Mouse (Mus musculus) lung, embryonic 16.5 days (tissue): Measurements from ENCODE around the gene Macf1. TPM values are rescaled to one million over a fixed set of nuclear protein-coding genes. Genes with fewer than 3 reads are reported as not detected.

Experiments
- ATAC-seq: fragments of 200-750 bp; cut with Nextera tagmentation; 2 replicates; pipeline ENCODE4 v1.8.0; 2017; ENCODE audit warnings: low read depth, mild to moderate bottlenecking, moderate library complexity
- H3K27ac ChIP-seq: fragments of 300-500 bp; sonication (generic); 2 replicates; pipeline ENCODE4 v1.5.1; 2014; ENCODE audit warnings: mild to moderate bottlenecking, control low read depth, low read length
- H3K27me3 ChIP-seq: fragments of 300-500 bp; sonication (generic); 2 replicates; pipeline ENCODE4 v1.6.1; 2014; ENCODE audit warnings: low read depth, low read length, mixed read lengths; ENCODE audit not compliant: control insufficient read depth, insufficient read depth
- H3K36me3 ChIP-seq: fragments of 300-500 bp; sonication (generic); 2 replicates; pipeline ENCODE4 v1.6.1; 2014; ENCODE audit warnings: low read length; ENCODE audit not compliant: control insufficient read depth, insufficient read depth
- H3K4me1 ChIP-seq: fragments of 300-500 bp; sonication (generic); replicated peaks from 2 replicates; pipeline ENCODE4 v1.6.1; 2014; ENCODE audit warnings: low read length, mixed read lengths; ENCODE audit not compliant: control insufficient read depth, insufficient read depth
- H3K4me2 ChIP-seq: fragments of 300-500 bp; sonication (generic); 2 replicates; pipeline ENCODE4 v1.6.1; 2014; ENCODE audit warnings: low read depth, low read length, control low read depth
- H3K4me3 ChIP-seq: fragments of 300-500 bp; sonication (generic); 2 replicates; pipeline ENCODE4 v1.5.1; 2014; ENCODE audit warnings: mild to moderate bottlenecking, low read length, control low read depth
- H3K9ac ChIP-seq: fragments of 300-500 bp; sonication (generic); 2 replicates; pipeline ENCODE4 v1.6.1; 2014; ENCODE audit warnings: low read length, control low read depth
- H3K9me3 ChIP-seq: fragments of 300-500 bp; sonication (generic); 2 replicates; pipeline ENCODE4 v1.6.1; 2016; ENCODE audit warnings: low read length; ENCODE audit not compliant: control insufficient read depth
- WGBS: fragments of 180-500 bp; shearing (Covaris S2); extraction: QIAGEN DNeasy Blood & Tissue Kit; methylation state at CpG from one replicate; pipeline ENCODE4 v1.1.7; 2014; 5-methylcytosine and 5-hydroxymethylcytosine counted together
- polyA plus RNA-seq: library from polyadenylated mRNA; unstranded; fragments of >200 nt; fragmentation: Nextera tagmentation; extraction: Ambion mirVana; gene quantifications from 2 replicates; pipeline ENCODE4 v1.2.1, GENCODE M21; 2015

The Macf1 gene
- polyA plus RNA-seq, 1 experiment from 2014 or later: 77.8 TPM

DNA sequence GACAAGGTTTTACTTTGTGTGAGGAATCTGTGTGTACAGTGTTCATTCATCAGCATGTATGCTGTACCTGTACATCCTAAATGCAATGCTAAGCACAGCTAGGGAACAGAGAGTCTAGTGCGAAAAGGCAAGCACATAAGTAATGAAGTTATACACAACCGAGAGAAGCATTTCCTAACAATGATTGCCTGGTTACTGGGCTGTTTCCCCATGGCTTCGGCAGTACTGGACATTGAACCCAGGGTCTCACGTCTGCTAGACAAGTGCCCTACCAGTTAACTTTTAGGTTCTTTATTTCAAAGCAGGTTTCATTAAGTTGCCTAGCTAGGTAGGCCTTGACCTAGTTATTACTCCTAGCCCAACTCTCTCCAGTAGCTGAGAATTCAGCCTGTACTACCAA, 36.5 kb downstream of the Macf1 start:
- Histone ChIP-seq H3K27me3 (no peaks in the 10 kb centered on the region), H3K27ac (peak overlapping the region; percentile 43), H3K9me3 (no peaks in the 10 kb centered on the region), H3K4me1 (peaks cover 17% of the 10 kb centered on the region), H3K4me3 (no peak overlapping the region), H3K9ac (no peak overlapping the region), H3K4me2 (no peak overlapping the region), H3K36me3 (no peaks in the 10 kb centered on the region)
- 71% methylated on average over 4 of the region's 4 CpGs for WGBS
- no peak for ATAC-seq

DNA sequence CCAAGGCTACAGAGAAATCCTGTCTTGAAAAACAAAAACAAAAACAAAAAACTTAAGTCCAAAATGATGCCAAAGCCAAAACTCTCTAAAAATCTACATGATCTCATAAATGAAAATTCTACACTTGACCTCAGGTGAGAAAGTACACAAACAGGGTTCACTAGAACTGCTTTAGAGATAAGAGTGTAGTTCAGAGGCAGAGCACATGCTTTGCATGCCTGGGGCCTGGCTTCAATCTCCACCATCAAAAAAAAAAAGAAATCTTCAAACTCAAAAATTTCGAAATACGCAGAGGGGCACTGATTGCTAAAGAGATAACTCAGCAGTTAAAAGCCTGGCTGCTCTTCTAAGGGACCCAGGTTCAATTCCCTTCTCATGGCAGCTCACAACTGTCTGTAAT, 37.1 kb downstream of the Macf1 start:
- 49% methylated on average over 2 of the region's 2 CpGs for WGBS

DNA sequence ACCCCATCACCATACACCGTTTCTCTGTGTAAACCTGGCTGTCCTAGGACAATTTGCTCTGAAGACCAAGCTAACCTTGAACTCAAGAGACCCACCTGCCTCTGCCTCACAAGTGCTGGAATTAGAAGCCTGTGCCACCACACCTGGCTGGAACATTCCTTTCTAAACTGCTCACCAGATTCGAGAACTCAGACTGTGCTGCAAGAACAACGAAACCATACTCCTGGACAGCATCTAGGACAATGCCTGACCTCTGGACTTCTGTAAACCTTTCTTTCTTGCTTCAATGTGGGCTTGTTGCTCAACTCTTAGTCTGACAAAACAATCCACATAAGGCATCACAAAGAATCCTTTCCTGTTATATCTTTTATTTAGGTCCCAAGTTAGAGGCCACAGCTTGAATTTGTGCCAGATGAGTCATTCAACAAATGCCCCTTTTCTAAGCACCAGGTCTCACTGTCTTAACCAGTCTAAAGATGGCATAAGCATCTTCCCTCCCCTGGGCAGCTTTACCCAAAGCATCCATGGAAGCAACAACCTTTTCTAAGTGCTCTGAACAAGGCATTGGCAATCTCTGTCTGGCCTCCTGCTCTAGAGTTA, 38.8 kb downstream of the Macf1 start:
- ATAC-seq: no peak

More for the DNA sequence above, 37.1 kb downstream of the Macf1 start:
- Histone ChIP-seq H3K36me3 (no peaks in the 10 kb centered on the region), H3K4me2 (no peak overlapping the region), H3K4me1 (peaks cover 20% of the 10 kb centered on the region), H3K4me3 (no peak overlapping the region), H3K27me3 (no peaks in the 10 kb centered on the region), H3K27ac (peak overlapping the region; percentile 43), H3K9ac (no peak overlapping the region), H3K9me3 (no peaks in the 10 kb centered on the region)
- peak; percentile 50; the same call in 1 of the 2 replicates for ATAC-seq

DNA sequence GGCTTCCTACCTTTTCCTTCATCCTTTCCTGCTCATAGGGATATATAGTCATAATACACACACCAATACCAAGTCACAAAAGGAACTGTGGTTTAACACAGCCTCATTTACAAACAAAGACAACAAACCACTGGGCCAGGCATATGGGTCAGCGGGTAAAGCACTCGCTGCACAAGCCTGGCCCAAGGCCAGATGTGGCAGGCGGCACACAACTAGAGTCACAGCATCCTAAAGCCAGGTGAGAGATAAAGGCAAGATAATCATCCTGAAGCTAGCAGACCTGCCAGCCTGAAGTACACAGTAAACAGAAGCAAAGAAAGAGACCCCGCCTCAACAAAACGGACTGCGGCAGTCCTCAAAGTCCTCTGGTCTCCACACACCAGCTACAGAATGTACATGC, 40.6 kb downstream of the Macf1 start:
- 56% methylated on average over 6 of the region's 6 CpGs for WGBS

More for the DNA sequence above, 38.8 kb downstream of the Macf1 start:
- 91% methylated on average over 3 of the region's 3 CpGs for WGBS
- no peaks in the 10 kb centered on the region for H3K36me3 ChIP-seq
- no peaks in the 10 kb centered on the region for H3K27me3 ChIP-seq
- no peaks in the 10 kb centered on the region for H3K9me3 ChIP-seq
- no peak overlapping the region for H3K4me3 ChIP-seq
- no peak overlapping the region for H3K9ac ChIP-seq
- no peak overlapping the region for H3K4me2 ChIP-seq
- no peak overlapping the region for H3K27ac ChIP-seq
- peaks cover 20% of the 10 kb centered on the region for H3K4me1 ChIP-seq

DNA sequence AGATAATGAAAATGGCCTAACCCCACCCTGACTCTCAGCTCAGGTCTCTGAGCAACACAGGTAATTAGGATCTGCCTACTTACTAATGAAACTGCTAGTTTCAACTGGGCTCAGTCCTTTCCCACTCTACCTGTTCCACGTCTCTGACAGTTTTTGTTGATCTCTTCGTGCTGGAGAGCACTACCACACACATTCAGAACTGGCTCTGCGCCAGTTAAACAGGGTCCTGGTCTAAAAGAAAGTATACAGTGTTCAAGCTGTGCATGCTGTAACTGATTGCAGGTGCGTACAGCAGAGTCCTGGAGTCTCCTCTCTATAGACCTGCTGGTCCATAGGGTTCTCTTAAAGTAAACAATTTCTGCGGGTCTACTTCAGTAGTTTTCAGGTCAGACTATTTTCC, 41.3 kb downstream of the Macf1 start:
- 45% methylated on average over 5 of the region's 5 CpGs for WGBS
- Histone ChIP-seq H3K4me1 (peaks cover 19% of the 10 kb centered on the region), H3K4me2 (no peak overlapping the region), H3K27ac (peak overlapping the region; percentile 38), H3K36me3 (no peaks in the 10 kb centered on the region), H3K9ac (no peak overlapping the region), H3K27me3 (no peaks in the 10 kb centered on the region), H3K4me3 (no peak overlapping the region), H3K9me3 (no peaks in the 10 kb centered on the region)
- peak; percentile 68 for ATAC-seq

More for the DNA sequence above, 40.6 kb downstream of the Macf1 start:
- Histone ChIP-seq H3K4me2 (no peak overlapping the region), H3K4me3 (no peak overlapping the region), H3K27me3 (no peaks in the 10 kb centered on the region), H3K27ac (peak overlapping the region; percentile 43; the same call in 1 of the 2 replicates), H3K36me3 (no peaks in the 10 kb centered on the region), H3K4me1 (peaks cover 20% of the 10 kb centered on the region), H3K9me3 (no peaks in the 10 kb centered on the region), H3K9ac (no peak overlapping the region)
- ATAC-seq: no peak; the same call in 1 of the 2 replicates

DNA sequence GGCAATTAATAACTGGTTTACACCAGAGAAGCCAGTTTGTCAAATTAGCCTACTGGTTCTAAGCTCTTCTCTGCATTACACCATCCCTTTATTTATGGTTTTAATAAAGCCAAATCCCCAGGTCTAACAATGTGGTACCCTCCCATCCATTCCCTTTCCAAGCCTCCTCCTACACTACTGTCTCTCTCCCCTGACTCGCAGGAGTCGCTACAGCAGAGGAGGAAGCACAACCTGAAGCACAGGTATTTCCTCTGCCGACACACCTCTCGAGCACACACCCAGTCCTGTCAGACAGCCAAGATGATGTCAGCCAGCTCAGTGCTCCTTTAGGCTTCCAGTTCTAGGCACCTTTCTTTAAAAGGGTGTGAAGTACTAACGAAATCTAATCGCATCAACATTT, 47.0 kb downstream of the Macf1 start:
- Histone ChIP-seq H3K4me1 (peaks cover 14% of the 10 kb centered on the region), H3K4me2 (no peak overlapping the region), H3K4me3 (no peak overlapping the region), H3K9ac (no peak overlapping the region), H3K36me3 (no peaks in the 10 kb centered on the region), H3K9me3 (no peaks in the 10 kb centered on the region), H3K27me3 (no peaks in the 10 kb centered on the region), H3K27ac (no peak overlapping the region)
- WGBS: 58% methylated on average over 6 of the region's 6 CpGs
- ATAC-seq: peak; percentile 42; the same call in 1 of the 2 replicates

DNA sequence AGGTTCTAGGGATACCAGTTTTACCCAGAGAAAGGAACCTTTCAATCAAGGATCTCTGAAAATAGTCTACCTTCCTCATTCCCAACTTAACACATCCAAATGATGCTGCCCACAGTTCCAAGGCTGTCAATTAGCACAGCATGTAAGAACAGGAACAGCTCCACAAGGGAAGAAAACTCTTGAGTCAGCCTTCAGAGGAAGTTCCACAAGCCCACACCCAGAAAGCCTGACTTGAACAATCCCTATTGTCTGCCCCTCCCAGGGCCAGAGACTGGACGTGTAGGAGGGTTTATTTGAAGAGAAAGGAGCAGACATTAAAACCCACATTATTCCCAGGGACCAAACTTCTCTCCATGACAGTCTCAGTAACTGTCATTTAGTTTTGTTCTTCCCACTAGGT, 48.7 kb downstream of the Macf1 start:
- peak overlapping the region; percentile 41 for H3K27ac ChIP-seq
- H3K4me3 ChIP-seq: no peak overlapping the region
- H3K4me1 ChIP-seq: peaks cover 14% of the 10 kb centered on the region
- no peaks in the 10 kb centered on the region for H3K27me3 ChIP-seq
- no peaks in the 10 kb centered on the region for H3K9me3 ChIP-seq
- H3K36me3 ChIP-seq: no peaks in the 10 kb centered on the region
- 0 out of 2 replicates have a peak, but pooled peaks have one; percentile 31 for ATAC-seq
- H3K9ac ChIP-seq: no peak overlapping the region
- WGBS: 13% methylated on average over 1 of the region's 1 CpGs
- no peak overlapping the region for H3K4me2 ChIP-seq

DNA sequence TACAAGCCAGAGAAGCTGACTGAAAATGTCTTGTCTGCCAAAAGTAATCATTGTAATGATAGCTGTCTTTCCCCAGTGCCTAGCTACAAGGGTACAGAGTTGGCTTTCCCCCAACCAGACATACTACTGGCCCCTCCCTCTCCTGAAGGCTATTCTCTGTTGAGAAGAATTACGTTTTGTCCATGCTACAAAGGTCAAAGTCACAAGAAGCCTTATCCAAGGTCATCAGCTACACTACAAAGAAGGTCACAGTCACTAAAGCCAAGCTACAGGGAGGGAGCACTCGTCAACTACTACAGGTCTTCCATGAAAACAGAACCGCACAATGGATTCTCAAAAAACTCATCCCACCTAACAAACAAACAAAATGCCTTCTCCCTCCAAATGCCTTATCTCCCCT, 49.7 kb downstream of the Macf1 start:
- H3K4me1 ChIP-seq: peaks cover 14% of the 10 kb centered on the region
- H3K9ac ChIP-seq: no peak overlapping the region
- 60% methylated on average over 3 of the region's 3 CpGs for WGBS
- no peaks in the 10 kb centered on the region for H3K9me3 ChIP-seq
- H3K4me2 ChIP-seq: no peak overlapping the region
- ATAC-seq: no peak
- H3K27me3 ChIP-seq: no peaks in the 10 kb centered on the region
- peak overlapping the region; percentile 76 for H3K27ac ChIP-seq
- H3K36me3 ChIP-seq: no peaks in the 10 kb centered on the region
- H3K4me3 ChIP-seq: no peak overlapping the region

DNA sequence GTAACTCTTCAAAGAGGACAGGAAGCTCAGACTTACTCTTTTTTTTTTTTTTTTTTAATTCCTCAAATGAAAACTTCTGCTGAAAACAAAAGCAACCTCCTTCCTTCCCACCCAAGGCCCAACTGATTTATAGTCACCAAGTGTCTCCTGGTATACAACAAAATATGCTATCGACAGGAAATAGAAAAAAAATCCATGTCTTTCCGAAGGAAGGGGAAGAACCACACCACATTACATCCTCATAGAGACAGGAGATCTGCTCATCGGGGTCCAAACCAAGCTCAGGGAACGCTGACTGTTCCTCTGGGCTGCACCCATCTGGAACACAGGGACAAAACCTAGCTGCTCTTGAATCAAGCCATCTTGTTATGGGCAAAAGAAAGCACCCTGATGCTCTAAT, 50.3 kb downstream of the Macf1 start:
- no peaks in the 10 kb centered on the region for H3K27me3 ChIP-seq
- H3K4me2 ChIP-seq: no peak overlapping the region
- H3K9ac ChIP-seq: no peak overlapping the region
- H3K9me3 ChIP-seq: no peaks in the 10 kb centered on the region
- H3K27ac ChIP-seq: peak overlapping the region; percentile 76
- no peaks in the 10 kb centered on the region for H3K36me3 ChIP-seq
- ATAC-seq: peak; percentile 18; the same call in 1 of the 2 replicates
- 70% methylated on average over 4 of the region's 4 CpGs for WGBS
- peaks cover 14% of the 10 kb centered on the region for H3K4me1 ChIP-seq
- no peak overlapping the region for H3K4me3 ChIP-seq
